Mouse (Mus musculus): ENCODE measurements around the gene Ak4.

Gene Ak4

GRCm38 (mm10) chr4:101459358-101459757 lies 40.3 kb downstream of the Ak4 start:
- no peak for DNase-seq (ENCODE audit: low spot score in 2 of 2)

- DNase-seq (ENCODE audit: low spot score in 2 of 2): no peak
These were observed 41.0 kb downstream of the Ak4 start for GRCm38 (mm10) chr4:101460114-101460513.

- DNase-seq (ENCODE audit: low spot score in 2 of 2): no peak
These were observed 43.0 kb downstream of the Ak4 start for GRCm38 (mm10) chr4:101462065-101462464.

DNA sequence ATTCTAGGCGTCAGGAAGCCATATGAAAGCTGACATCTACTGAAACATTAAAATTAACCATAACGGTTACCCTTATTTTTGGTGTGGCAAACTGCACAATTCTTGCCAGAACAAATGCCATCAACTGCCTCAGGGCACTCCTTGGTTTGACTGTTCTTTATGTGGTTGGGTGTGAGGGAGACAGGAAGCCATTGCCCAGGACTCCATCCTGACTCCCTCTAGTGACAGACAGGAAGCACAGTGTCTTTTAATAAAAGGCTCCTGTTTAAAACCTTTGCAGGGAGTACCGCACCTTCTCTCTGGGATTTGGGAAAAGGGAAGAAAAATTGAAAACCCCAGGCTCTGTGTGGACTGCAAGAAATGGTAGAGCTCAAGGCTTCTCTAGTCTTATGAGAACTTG lies 47.2 kb downstream of the Ak4 start:
- no peak for DNase-seq (ENCODE audit: low spot score in 2 of 2)

DNA sequence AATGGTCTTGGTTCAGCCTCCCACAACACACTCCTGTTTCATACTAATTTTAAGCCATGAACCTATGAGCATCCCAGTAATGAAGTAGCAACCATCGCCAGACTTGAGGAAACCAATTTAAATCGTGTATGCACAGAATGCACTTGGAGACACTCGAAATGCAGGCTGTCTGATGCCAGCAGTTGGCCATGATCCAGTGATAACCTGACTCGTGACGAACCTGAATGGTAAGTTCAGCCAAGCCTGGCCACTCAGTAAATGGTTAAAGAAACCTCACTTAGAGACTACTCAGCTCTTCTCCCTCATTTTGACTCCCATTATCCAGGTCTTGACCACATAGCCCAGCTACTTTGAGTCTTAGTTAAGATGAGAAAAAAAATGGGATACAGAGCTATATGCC lies 50.2 kb downstream of the Ak4 start:
- no peak for DNase-seq (ENCODE audit: low spot score in 2 of 2)

- no peak for DNase-seq (ENCODE audit: low spot score in 2 of 2)
These were observed 51.5 kb downstream of the Ak4 start for GRCm38 (mm10) chr4:101470543-101470942.

- DNase-seq (ENCODE audit: low spot score in 2 of 2): no peak
These were observed 53.7 kb downstream of the Ak4 start for GRCm38 (mm10) chr4:101472767-101473166.

- DNase-seq (ENCODE audit: low spot score in 2 of 2): no peak
These were observed 71.3 kb downstream of the Ak4 start for GRCm38 (mm10) chr4:101490320-101490917.

DNA sequence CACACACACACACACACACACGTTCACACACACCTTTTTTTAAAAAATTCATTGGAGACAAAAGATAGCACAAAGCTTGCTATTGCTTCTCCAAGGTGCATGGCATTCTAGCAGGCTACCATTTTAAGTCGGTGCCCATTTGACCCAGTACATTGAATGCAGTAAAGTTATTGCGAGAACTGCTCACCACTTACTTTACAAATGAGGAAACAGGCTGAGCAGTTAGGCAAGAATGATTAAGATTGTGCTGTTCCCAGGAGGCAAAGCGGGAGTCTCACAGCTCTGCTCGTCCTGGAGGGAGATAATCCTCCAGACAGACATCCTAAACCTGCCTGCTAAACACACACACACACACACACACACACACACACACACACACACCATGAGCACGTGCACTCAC lies 72.6 kb downstream of the Ak4 start:
- no peak for DNase-seq (ENCODE audit: low spot score in 2 of 2)

DNA sequence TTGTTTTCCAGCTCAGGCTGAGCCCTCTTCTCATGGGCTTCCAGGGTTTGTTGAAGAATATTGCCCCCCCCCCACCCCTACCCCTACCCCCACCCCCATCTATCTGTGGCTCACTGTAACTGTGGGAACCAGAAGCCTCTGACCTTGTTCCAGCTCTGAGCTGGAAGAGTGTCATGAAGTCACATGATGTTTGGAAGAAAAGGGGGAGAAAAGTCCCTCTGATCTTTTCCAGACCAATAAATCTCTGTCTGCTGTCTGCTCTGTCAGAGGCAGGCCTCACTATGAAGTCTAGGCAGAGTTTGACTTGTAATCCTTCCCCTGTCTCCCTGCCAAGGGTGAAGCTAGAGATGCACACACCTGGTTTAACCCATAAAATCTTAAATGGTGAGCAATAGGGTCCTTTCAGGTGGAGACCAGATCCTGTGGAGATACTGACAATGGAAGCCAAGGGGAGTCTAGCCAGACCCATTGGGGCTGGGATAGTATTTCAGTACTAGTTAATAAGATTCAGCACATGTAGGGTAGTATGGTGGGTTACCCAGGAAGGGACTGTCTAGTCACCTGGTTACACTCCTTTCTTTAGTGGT lies 74.6 kb downstream of the Ak4 start:
- no peak for DNase-seq (ENCODE audit: low spot score in 2 of 2)

GRCm38 (mm10) chr4:101496188-101496533 lies 77.1 kb downstream of the Ak4 start:
- DNase-seq (ENCODE audit: low spot score in 2 of 2): no peak

DNA sequence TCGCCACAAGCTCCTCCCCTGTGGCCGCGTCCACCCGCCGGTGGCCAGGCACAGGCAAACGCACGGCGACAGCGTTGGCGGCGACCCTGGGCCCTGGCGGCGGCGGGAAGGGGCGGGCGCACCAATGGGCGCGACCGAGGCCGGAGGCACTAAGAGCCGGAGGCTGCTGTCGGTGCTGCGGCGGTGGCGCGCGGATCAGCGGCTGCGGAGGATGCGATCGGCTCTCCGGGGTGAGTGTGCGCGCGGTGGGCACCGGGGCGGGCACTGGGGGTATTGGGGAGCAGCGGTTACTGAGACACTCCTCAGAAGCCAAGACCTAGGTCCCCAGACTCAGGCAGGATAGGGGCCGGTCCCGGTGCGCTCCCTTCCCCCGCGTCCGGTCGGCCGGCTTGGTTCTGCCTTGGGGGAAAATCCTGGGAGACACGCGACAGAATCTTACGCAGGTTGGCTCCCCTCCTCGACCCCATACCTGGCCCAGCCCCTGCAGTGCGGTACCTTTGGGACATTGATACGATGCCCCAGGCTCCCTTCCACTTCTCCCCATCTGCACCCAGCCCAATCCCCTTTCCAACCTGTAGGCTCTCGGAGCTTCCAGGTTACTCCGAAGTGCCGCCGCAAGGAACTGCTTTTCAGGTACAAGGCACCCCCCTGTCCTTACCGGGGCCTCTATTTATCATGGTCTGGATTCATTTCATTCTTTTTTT lies 77.6 kb downstream of the Ak4 start, which contains the start of gene Dnajc6:
Dnajc6 (plus strand) TSS at position 115 of the 704 bp plus-strand sequence.
- peak in 1 of 2 experiments; percentile 61 for DNase-seq (ENCODE audit: low spot score in 2 of 2)

GRCm38 (mm10) chr4:101497336-101497735 lies 78.3 kb downstream of the Ak4 start:
- peak in 1 of 2 experiments; percentile 46 for DNase-seq (ENCODE audit: low spot score in 2 of 2)

DNA sequence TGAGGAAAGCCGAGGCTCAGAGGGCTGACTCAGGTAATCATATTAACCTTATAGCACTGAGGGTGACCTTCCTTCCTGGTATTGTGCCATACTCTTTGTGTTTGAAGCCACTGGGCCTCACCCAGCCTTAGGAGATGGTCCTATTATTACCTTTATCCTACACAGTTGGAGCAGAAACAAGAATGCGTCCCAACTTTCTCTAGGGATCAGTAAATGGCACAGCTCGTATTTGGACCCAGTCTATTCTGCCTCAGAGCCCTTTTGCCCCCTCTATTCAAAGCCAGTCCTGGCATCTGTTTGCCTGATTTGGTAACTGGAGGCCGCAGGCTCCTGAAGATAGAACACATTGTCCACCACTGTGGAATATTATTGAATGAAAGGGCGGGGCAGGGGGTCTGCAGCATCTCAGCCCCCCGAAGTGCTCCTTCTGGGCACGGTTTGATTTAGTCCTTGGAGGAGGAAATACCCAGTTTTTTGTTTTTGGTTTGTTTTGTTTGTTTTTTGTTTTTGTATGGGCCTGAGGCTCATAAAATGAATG lies 85.5 kb downstream of the Ak4 start:
- no peak for DNase-seq (ENCODE audit: low spot score in 2 of 2)

DNA sequence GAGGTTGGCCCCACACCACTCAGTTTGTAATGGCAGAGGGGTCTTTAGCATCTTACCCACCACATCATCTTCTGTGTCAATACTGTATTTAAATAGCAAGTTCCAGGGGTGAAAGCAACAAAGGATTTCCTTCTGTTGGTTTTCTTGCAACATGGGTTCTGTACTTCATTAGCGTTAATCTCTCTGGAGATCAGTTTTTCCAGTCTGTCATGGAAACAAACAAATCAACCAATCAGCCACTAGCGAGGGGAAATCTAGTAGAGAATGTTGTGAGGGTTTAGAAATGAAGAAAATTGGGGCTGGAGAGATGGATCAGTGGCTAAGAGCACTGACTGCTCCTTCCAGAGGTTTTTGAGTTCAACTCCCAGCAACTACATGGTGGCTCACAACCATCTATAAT lies 86.9 kb downstream of the Ak4 start:
- no peak for DNase-seq (ENCODE audit: low spot score in 2 of 2)

- no peak for DNase-seq (ENCODE audit: low spot score in 2 of 2)
These were observed 87.3 kb downstream of the Ak4 start for GRCm38 (mm10) chr4:101506372-101506771.

GRCm38 (mm10) chr4:101507571-101508422 lies 88.7 kb downstream of the Ak4 start:
- peak in 1 of 2 experiments; percentile 20 for DNase-seq (ENCODE audit: low spot score in 2 of 2)

DNA sequence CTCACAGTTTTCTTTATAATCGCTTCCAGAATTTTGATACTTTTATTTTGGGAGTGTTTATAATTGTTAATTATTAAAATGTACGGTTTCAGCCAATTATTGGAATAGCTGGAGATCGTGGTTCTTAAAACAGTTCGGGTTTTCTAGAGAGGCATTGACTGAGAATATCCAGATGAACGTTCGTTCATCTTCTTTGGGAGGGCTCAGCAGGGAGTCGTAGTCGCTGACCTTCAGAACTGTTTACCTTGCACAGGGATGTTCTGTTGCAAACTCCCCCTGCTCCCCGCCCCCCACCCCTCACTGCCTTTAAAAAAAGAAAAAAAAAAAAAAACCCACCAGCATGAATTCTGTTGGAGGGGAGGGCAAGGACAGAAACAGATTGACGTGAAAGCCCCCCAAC lies 89.4 kb downstream of the Ak4 start:
- DNase-seq (ENCODE audit: low spot score in 2 of 2): no peak

- DNase-seq (ENCODE audit: low spot score in 2 of 2): peak; percentile 19 to 67
These were observed 89.9 kb downstream of the Ak4 start for GRCm38 (mm10) chr4:101508851-101509577.

- no peak for DNase-seq (ENCODE audit: low spot score in 2 of 2)
These were observed 91.2 kb downstream of the Ak4 start for GRCm38 (mm10) chr4:101510111-101510903.

- no peak for DNase-seq (ENCODE audit: low spot score in 2 of 2)
These were observed 91.8 kb downstream of the Ak4 start for GRCm38 (mm10) chr4:101510904-101511210.

All from spleen, postnatal 4 days (tissue).